Mouse (Mus musculus) embryonic facial prominence, embryonic 11.5 days (tissue): ENCODE measurements around the gene Nbas. TPM values are rescaled to one million over a fixed set of nuclear protein-coding genes. Genes with fewer than 3 reads are reported as not detected.
A peak's percentile ranks its signal among the peaks of the same experiment; 100 is the strongest.

Experiments used
- ATAC-seq: fragments of 200-750 bp; cut with Nextera tagmentation; replicated peaks from 2 replicates; pipeline ENCODE4 v1.8.0; 2017; ENCODE audit warnings: low read depth; ENCODE audit not compliant: insufficient number of reproducible peaks, low FRiP score, low TSS enrichment
- DNase-seq: peaks from one replicate; pipeline ENCODE4 v3.0.0-alpha.2; 2015; ENCODE audit warnings: low spot score
- H3K27ac ChIP-seq: fragments of 300-500 bp; sonication (generic); replicated peaks from 2 replicates; pipeline ENCODE4 v1.5.1; 2014; ENCODE audit warnings: mild to moderate bottlenecking, low read depth, low read length, control low read depth
- H3K27me3 ChIP-seq: fragments of 300-500 bp; sonication (generic); 2 replicates; pipeline ENCODE4 v1.6.1; 2014; ENCODE audit warnings: mild to moderate bottlenecking, low read length, moderate library complexity, mixed read lengths; ENCODE audit not compliant: control insufficient read depth, insufficient read depth
- H3K36me3 ChIP-seq: fragments of 300-500 bp; sonication (generic); replicated peaks from 2 replicates; pipeline ENCODE4 v1.6.1; 2014; ENCODE audit warnings: low read depth, mild to moderate bottlenecking, low read length, moderate library complexity, mixed read lengths; ENCODE audit not compliant: control insufficient read depth, insufficient read depth
- H3K4me1 ChIP-seq: fragments of 300-500 bp; sonication (generic); 2 replicates; pipeline ENCODE4 v1.6.1; 2014; ENCODE audit warnings: low read length, mixed read lengths; ENCODE audit not compliant: control insufficient read depth, insufficient read depth
- H3K4me2 ChIP-seq: fragments of 300-500 bp; sonication (generic); 2 replicates; pipeline ENCODE4 v1.6.1; 2014; ENCODE audit warnings: low read depth, mild to moderate bottlenecking, control low read depth, low read length, moderate library complexity
- H3K4me3 ChIP-seq: fragments of 300-500 bp; sonication (generic); 2 replicates; pipeline ENCODE4 v1.5.1; 2014; ENCODE audit warnings: low read depth, low read length, control low read depth
- H3K9ac ChIP-seq: fragments of 300-500 bp; sonication (generic); replicated peaks from 2 replicates; pipeline ENCODE4 v1.6.1; 2014; ENCODE audit warnings: mild to moderate bottlenecking, control low read depth, low read length
- H3K9me3 ChIP-seq: fragments of 300-500 bp; sonication (generic); replicated peaks from 2 replicates; pipeline ENCODE4 v1.6.1; 2016; ENCODE audit warnings: mild to moderate bottlenecking, low read length, inconsistent platforms, mixed read lengths; ENCODE audit not compliant: control insufficient read depth
- WGBS: fragments of 180-500 bp; shearing (Covaris S2); extraction: QIAGEN DNeasy Blood & Tissue Kit; methylation state at CpG from one replicate; pipeline ENCODE4 v1.1.7; 2014; 5-methylcytosine and 5-hydroxymethylcytosine counted together
- polyA plus RNA-seq: library from polyadenylated mRNA; unstranded; fragments of >200 nt; fragmentation: Nextera tagmentation; extraction: Ambion mirVana; gene quantifications from 2 replicates; pipeline ENCODE4 v1.2.1, GENCODE M21; 2014

Gene Nbas
- polyA plus RNA-seq: 14.3 and 14.9 TPM in 2 replicates

GRCm38 (mm10) chr12:13268826-13269449 is at the start of gene Nbas:
Gene Nbas (plus strand): TSS chr12:13269133.
- Histone ChIP-seq H3K9me3 (no peaks in the 10 kb centered on the region), H3K4me2 (peak within 1 kb of the TSS; percentile 64), H3K4me3 (peak within 1 kb of the TSS; percentile 83), H3K36me3 (no peaks in the 10 kb centered on the region), H3K4me1 (no peaks in the 10 kb centered on the region), H3K9ac (peak within 1 kb of the TSS; percentile 83), H3K27me3 (no peaks in the 10 kb centered on the region), H3K27ac (no peak within 1 kb of the TSS)
- DNase-seq (peak; percentile 85), ATAC-seq (peak; percentile 88)
- WGBS: 3% methylated on average over 38 of the region's 38 CpGs

- Histone ChIP-seq H3K36me3 (peaks cover 10% of the 10 kb centered on the region), H3K27me3 (no peaks in the 10 kb centered on the region), H3K9ac (no peak overlapping the region), H3K9me3 (no peaks in the 10 kb centered on the region), H3K4me2 (no peak overlapping the region), H3K4me3 (no peak overlapping the region), H3K4me1 (no peaks in the 10 kb centered on the region), H3K27ac (no peak overlapping the region)
- ATAC-seq (no peak), DNase-seq (no peak)
Observed at GRCm38 (mm10) chr12:13242453-13242852, 26.5 kb upstream of the Nbas start.

GRCm38 (mm10) chr12:13248691-13249572 is 20.0 kb upstream of the Nbas start, which contains the start of gene Ddx1:
Gene Ddx1 (minus strand): TSS chr12:13249213.
- H3K4me2 ChIP-seq: peak within 1 kb of the TSS; percentile 39
- H3K36me3 ChIP-seq: no peaks in the 10 kb centered on the region
- no peaks in the 10 kb centered on the region for H3K4me1 ChIP-seq
- H3K9me3 ChIP-seq: no peaks in the 10 kb centered on the region
- peak within 1 kb of the TSS; percentile 81 for H3K4me3 ChIP-seq
- WGBS: 3% methylated on average over 59 of the region's 59 CpGs
- peak within 1 kb of the TSS; percentile 96 for H3K9ac ChIP-seq
- DNase-seq (peak; percentile 88), ATAC-seq (peak; percentile 86)
- peak within 1 kb of the TSS; percentile 82 for H3K27ac ChIP-seq
- H3K27me3 ChIP-seq: no peaks in the 10 kb centered on the region

- Histone ChIP-seq H3K9ac (peak overlapping the region; percentile 96; the same call in 1 of the 2 replicates), H3K27ac (no peak overlapping the region; the same call in 1 of the 2 replicates), H3K9me3 (no peaks in the 10 kb centered on the region), H3K4me2 (peak overlapping the region; percentile 39), H3K4me3 (peak overlapping the region; percentile 81), H3K36me3 (no peaks in the 10 kb centered on the region), H3K4me1 (no peaks in the 10 kb centered on the region), H3K27me3 (no peaks in the 10 kb centered on the region)
- 88% methylated on average over 3 of the region's 3 CpGs for WGBS
- ATAC-seq: no peak
- DNase-seq: no peak
Observed at GRCm38 (mm10) chr12:13249573-13249919, 19.4 kb upstream of the Nbas start.

- no peak for DNase-seq
- Histone ChIP-seq H3K9ac (no peak overlapping the region), H3K4me2 (no peak overlapping the region), H3K36me3 (no peaks in the 10 kb centered on the region), H3K27ac (no peak overlapping the region), H3K4me3 (no peak overlapping the region), H3K9me3 (no peaks in the 10 kb centered on the region), H3K4me1 (no peaks in the 10 kb centered on the region), H3K27me3 (no peaks in the 10 kb centered on the region)
- ATAC-seq: no peak
- WGBS: 55% methylated on average over 3 of the region's 3 CpGs
Observed at GRCm38 (mm10) chr12:13255068-13255467, 13.9 kb upstream of the Nbas start.

- Histone ChIP-seq H3K36me3 (no peaks in the 10 kb centered on the region), H3K4me2 (no peak overlapping the region), H3K4me3 (no peak overlapping the region), H3K4me1 (no peaks in the 10 kb centered on the region), H3K27me3 (no peaks in the 10 kb centered on the region), H3K9ac (no peak overlapping the region), H3K9me3 (no peaks in the 10 kb centered on the region), H3K27ac (no peak overlapping the region)
- WGBS: 81% methylated on average over 2 of the region's 2 CpGs
- ATAC-seq (no peak), DNase-seq (no peak)
Observed at GRCm38 (mm10) chr12:13255701-13256100, 13.2 kb upstream of the Nbas start.

- H3K4me3 ChIP-seq: peak overlapping the region; percentile 83; the same call in 1 of the 2 replicates
- H3K27me3 ChIP-seq: no peaks in the 10 kb centered on the region
- H3K27ac ChIP-seq: no peak overlapping the region
- DNase-seq (no peak), ATAC-seq (peak; percentile 51; the same call in 1 of the 2 replicates)
- H3K4me1 ChIP-seq: no peaks in the 10 kb centered on the region
- whole genome bisulfite sequencing: 59% methylated on average over 3 of the region's 3 CpGs
- peak overlapping the region; percentile 83; the same call in 1 of the 2 replicates for H3K9ac ChIP-seq
- no peaks in the 10 kb centered on the region for H3K9me3 ChIP-seq
- no peak overlapping the region; the same call in 1 of the 2 replicates for H3K4me2 ChIP-seq
- H3K36me3 ChIP-seq: no peaks in the 10 kb centered on the region
Observed at GRCm38 (mm10) chr12:13268412-13268811, 521 bp upstream of the Nbas start.
